Mouse (Mus musculus): ENCODE data around the gene Tmod2.

DNA sequence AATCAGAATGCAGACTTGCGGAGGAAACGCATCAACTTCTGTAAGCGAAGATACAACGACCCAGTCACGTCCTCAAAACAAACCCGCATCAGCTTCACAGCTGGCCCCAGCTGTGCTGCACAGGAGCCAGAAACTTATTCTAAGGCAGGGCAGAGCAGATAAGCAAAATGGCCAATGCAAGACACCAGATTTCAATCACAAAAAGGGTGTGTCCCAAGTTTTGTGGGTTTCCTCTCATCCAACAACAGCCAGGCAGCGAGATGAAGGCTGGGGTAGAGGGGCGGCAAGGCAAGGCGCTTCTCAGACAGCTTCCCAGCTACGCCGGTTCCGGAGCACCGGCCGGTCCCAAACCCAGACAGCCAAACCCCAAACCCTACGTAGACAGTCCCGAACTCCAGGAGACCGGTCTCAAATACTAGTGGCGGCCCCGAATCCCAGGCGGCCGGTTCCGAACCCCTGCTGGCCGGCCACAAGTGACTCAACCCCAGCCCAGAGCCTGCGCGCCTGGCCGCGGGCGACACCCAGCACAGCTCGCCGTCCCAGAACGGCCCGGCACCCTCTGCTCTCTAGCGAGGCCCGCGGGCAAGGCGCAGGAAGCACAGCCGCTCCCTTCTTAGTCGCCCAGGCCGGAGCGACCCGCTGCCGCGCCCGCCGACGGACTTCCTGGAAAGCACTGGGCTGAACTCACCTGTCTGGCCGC is 52.2 kb downstream of the Tmod2 start:
- no peak for TF ChIP-seq USF1 (IDR thresholded peaks at IDR 0.05; ENCODE audit: low read depth, low read length)
- TF ChIP-seq ZKSCAN1 (IDR thresholded peaks at IDR 0.05; ENCODE audit: low read depth, low read length): no peak
- TF ChIP-seq CTCF (IDR thresholded peaks at IDR 0.05 in 2 of 3, conservative IDR thresholded peaks at IDR 0.05 in 1 of 3; ENCODE audit: control insufficient read depth in 1 of 3, insufficient read depth in 1 of 3, low read depth in 2 of 3, low read length in 3 of 3, poor library complexity in 1 of 3, severe bottlenecking in 1 of 3): no peak
- peak; percentile 95 for TF ChIP-seq GATA1 (IDR thresholded peaks at IDR 0.05; ENCODE audit: low read depth, low read length)
- TF ChIP-seq ETS1 (IDR thresholded peaks at IDR 0.05; ENCODE audit: low read depth, low read length): peak; percentile 100
- TF ChIP-seq RCOR1 (IDR thresholded peaks at IDR 0.05; ENCODE audit: low read depth, low read length): peak; percentile 98

Data from MEL (cell line).